Comparison of ENCODE assay signal across 11 mouse cellular contexts in the genomic region with DNA sequence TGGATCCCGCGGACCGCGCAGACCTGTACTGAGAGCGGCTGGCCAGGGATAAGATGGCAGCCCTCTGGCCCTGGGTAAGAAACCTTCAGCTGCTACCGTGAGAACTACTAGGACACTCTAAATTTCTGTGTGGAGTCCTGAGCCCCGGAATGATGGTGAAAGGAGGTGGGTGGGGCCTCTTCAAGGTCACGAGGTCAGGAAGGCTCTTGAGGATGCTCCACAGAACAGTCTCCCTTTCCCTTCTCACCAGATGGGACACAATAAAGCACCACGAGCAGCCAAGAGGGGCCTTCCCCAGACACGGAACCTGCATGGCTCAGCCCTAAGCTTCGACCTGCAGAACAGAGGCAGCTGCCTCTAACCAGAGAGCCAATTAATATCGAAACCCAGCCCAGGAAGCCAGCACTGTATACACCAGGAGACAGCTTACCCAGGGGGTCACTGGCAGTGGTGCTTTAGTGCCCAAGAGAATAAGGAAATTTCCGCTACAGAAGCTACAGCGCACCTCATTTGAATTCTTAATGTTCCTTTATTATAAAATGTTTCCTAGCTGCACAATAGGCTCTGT.
DNase-seq lines count a peak whose midpoint lies in the region; ATAC-seq and TF ChIP-seq lines count a peak whose summit lies in the region.
"Had no signal": no experiment of that assay in that cellular context is flagged by ENCODE, and none has a peak within 500 bp of the region (broad histone marks: within the 10 kb centered on the region; RNA-seq: fewer than 3 reads in every experiment).

No protein-coding gene starts in this region.

- H3K4me1 ChIP-seq in liver, embryonic 13.5 days (replicated peaks): peaks cover 73% of the 10 kb centered on the region
- peaks cover 52% of the 10 kb centered on the region for H3K4me1 ChIP-seq in liver, embryonic 11.5 days (replicated peaks; ENCODE audit: control insufficient read depth, insufficient read depth, low read length)
- peaks cover 13% of the 10 kb centered on the region; the same call in 1 of the 2 replicates for H3K4me1 ChIP-seq in forebrain, embryonic 11.5 days (replicated peaks; ENCODE audit: control insufficient read depth, insufficient read depth, low read length)
- peaks cover 47% of the 10 kb centered on the region for H3K4me1 ChIP-seq in olfactory bulb, adult 2 months (ENCODE audit: control insufficient read depth, insufficient read depth, low read length)

- no peak for ATAC-seq in liver, embryonic 13.5 days (ENCODE audit: low read depth)
- ATAC-seq in liver, embryonic 11.5 days (replicated peaks; ENCODE audit: low FRiP score): no peak
- ATAC-seq in forebrain, embryonic 11.5 days (replicated peaks; ENCODE audit: low FRiP score): 0 out of 2 replicates have a peak, but pooled peaks have one; percentile 17
- ATAC-seq in inflammation-experienced regulatory T-cells, adult 6 months: peak; percentile 61

- WGBS in liver, embryonic 13.5 days (ENCODE audit: insufficient replicate concordance): 82% methylated on average over 14 of the region's 14 CpGs
- 81% methylated on average over 14 of the region's 14 CpGs for WGBS in liver, embryonic 11.5 days
- WGBS in forebrain, embryonic 11.5 days: 58% methylated on average over 14 of the region's 14 CpGs
- WGBS in olfactory bulb, adult 2 months: 67% methylated on average over 14 of the region's 14 CpGs

- no peak overlapping the region for H3K9ac ChIP-seq in liver, embryonic 13.5 days
- H3K9ac ChIP-seq in liver, embryonic 11.5 days (ENCODE audit: low read depth, low read length): no peak overlapping the region
- H3K9ac ChIP-seq in forebrain, embryonic 11.5 days (ENCODE audit: low read length): no peak overlapping the region

- H3K36me3 ChIP-seq in liver, embryonic 13.5 days: no peaks in the 10 kb centered on the region; the same call in 1 of the 2 replicates
- H3K36me3 ChIP-seq in liver, embryonic 11.5 days (ENCODE audit: control insufficient read depth, insufficient read depth, low read length): no peaks in the 10 kb centered on the region
- no peaks in the 10 kb centered on the region for H3K36me3 ChIP-seq in forebrain, embryonic 11.5 days (ENCODE audit: control insufficient read depth, insufficient read depth, low read length)

- TF ChIP-seq POLR2A in olfactory bulb, adult 2 months (IDR thresholded peaks at IDR 0.05; ENCODE audit: insufficient read depth, low read depth, low read length): no peak

- no peaks in the 10 kb centered on the region for H3K9me3 ChIP-seq in liver, embryonic 13.5 days (replicated peaks)
- no peaks in the 10 kb centered on the region for H3K9me3 ChIP-seq in liver, embryonic 11.5 days (ENCODE audit: control insufficient read depth, low read length)
- no peaks in the 10 kb centered on the region for H3K9me3 ChIP-seq in forebrain, embryonic 11.5 days (ENCODE audit: control insufficient read depth, low read length)

- 0 out of 2 replicates have a peak overlapping the region, but pooled peaks have one; percentile 29 for H3K27ac ChIP-seq in liver, embryonic 13.5 days
- no peak overlapping the region for H3K27ac ChIP-seq in liver, embryonic 11.5 days (ENCODE audit: low read depth, low read length)
- H3K27ac ChIP-seq in forebrain, embryonic 11.5 days (ENCODE audit: low read depth, low read length): no peak overlapping the region
- 0 out of 2 replicates have a peak overlapping the region, but pooled peaks have one; percentile 34 for H3K27ac ChIP-seq in olfactory bulb, adult 2 months (ENCODE audit: insufficient read depth, low read depth, low read length)
- H3K27ac ChIP-seq: stomach, postnatal 0 days had no signal

- no peak overlapping the region for H3K4me3 ChIP-seq in liver, embryonic 13.5 days (replicated peaks)
- no peak overlapping the region for H3K4me3 ChIP-seq in liver, embryonic 11.5 days (ENCODE audit: low read depth, low read length)
- no peak overlapping the region for H3K4me3 ChIP-seq in forebrain, embryonic 11.5 days (ENCODE audit: low read depth, low read length)
- no peak overlapping the region for H3K4me3 ChIP-seq in olfactory bulb, adult 2 months (ENCODE audit: insufficient read depth, low read depth, low read length)

- H3K4me2 ChIP-seq in liver, embryonic 13.5 days: no peak overlapping the region
- no peak overlapping the region for H3K4me2 ChIP-seq in liver, embryonic 11.5 days
- H3K4me2 ChIP-seq in forebrain, embryonic 11.5 days (ENCODE audit: low read depth, low read length, severe bottlenecking): no peak overlapping the region

- H3K27me3 ChIP-seq in liver, embryonic 13.5 days: no peaks in the 10 kb centered on the region
- no peaks in the 10 kb centered on the region for H3K27me3 ChIP-seq in liver, embryonic 11.5 days (replicated peaks; ENCODE audit: control insufficient read depth, insufficient read depth, low read length)
- H3K27me3 ChIP-seq in forebrain, embryonic 11.5 days (ENCODE audit: control insufficient read depth, insufficient read depth, low read length): no peaks in the 10 kb centered on the region

- no peak for DNase-seq in liver, embryonic 13.5 days
- DNase-seq in liver, embryonic 11.5 days (ENCODE audit: low spot score): no peak
- no peak for DNase-seq in forebrain, embryonic 11.5 days (ENCODE audit: low spot score)
- no peak for DNase-seq in thymus, adult 18-20 months
- DNase-seq in kidney, adult 11 months: no peak
- no peak for DNase-seq in embryo, embryonic 11 days
- DNase-seq: kidney, adult 9 months; lung, postnatal 36 days had no signal

- TF ChIP-seq CTCF in olfactory bulb, adult 2 months (IDR thresholded peaks at IDR 0.05; ENCODE audit: insufficient read depth, low read depth, low read length): no peak

Comparison
In these comparisons a context has a peak if more than half of its experiments do, and no peak if none do; other contexts are left out.
1. H3K27ac ChIP-seq: peak in liver, embryonic 13.5 days (single experiment) and olfactory bulb, adult 2 months (single experiment); none in liver, embryonic 11.5 days (single experiment) and forebrain, embryonic 11.5 days (single experiment).
2. ATAC-seq: peak in forebrain, embryonic 11.5 days (single experiment) and inflammation-experienced regulatory T-cells, adult 6 months (single experiment); none in liver, embryonic 13.5 days (single experiment) and liver, embryonic 11.5 days (single experiment).